7 mouse cellular contexts compared by ENCODE assay signal in genomic region chr7:45896517-45897257, GRCm38 (mm10). TPM values are rescaled to one million over a fixed set of nuclear protein-coding genes. Genes with fewer than 3 reads are reported as not detected.
DNase-seq lines count a peak whose midpoint lies in the region; ATAC-seq lines count a peak whose summit lies in the region.

TSS of gene Syngr4 (minus strand) at chr7:45896714.
TSS of gene Tmem143 (plus strand) at chr7:45896941.

- H3K9ac ChIP-seq in embryonic facial prominence, embryonic 12.5 days = peak within 1 kb of the TSS; percentile 56
- H3K9ac ChIP-seq in limb, embryonic 11.5 days (ENCODE audit: low read length) = peak within 1 kb of the TSS; percentile 58
- peak within 1 kb of the TSS; percentile 65 for H3K9ac ChIP-seq in midbrain, embryonic 14.5 days (replicated peaks; ENCODE audit: low read length)

- peak within 1 kb of the TSS; percentile 81 for H3K4me2 ChIP-seq in embryonic facial prominence, embryonic 12.5 days (replicated peaks)
- H3K4me2 ChIP-seq in limb, embryonic 11.5 days (ENCODE audit: low read depth, severe bottlenecking) = peak within 1 kb of the TSS; percentile 71
- H3K4me2 ChIP-seq in midbrain, embryonic 14.5 days (ENCODE audit: low read length) = peak within 1 kb of the TSS; percentile 81

- 1% methylated on average over 40 of the region's 40 CpGs for WGBS in embryonic facial prominence, embryonic 12.5 days
- 1% methylated on average over 40 of the region's 40 CpGs for WGBS in limb, embryonic 11.5 days
- under 1% methylated on average over 40 of the region's 40 CpGs for WGBS in midbrain, embryonic 14.5 days

- H3K9me3 ChIP-seq in embryonic facial prominence, embryonic 12.5 days = no peaks in the 10 kb centered on the region
- no peaks in the 10 kb centered on the region for H3K9me3 ChIP-seq in limb, embryonic 11.5 days (ENCODE audit: control insufficient read depth, low read length)
- no peaks in the 10 kb centered on the region for H3K9me3 ChIP-seq in midbrain, embryonic 14.5 days (ENCODE audit: control insufficient read depth, low read length)

- peak within 1 kb of the TSS; percentile 53 for H3K4me3 ChIP-seq in embryonic facial prominence, embryonic 12.5 days
- H3K4me3 ChIP-seq in limb, embryonic 11.5 days (ENCODE audit: low read depth, low read length) = peak within 1 kb of the TSS; percentile 32
- peak within 1 kb of the TSS; percentile 49 for H3K4me3 ChIP-seq in midbrain, embryonic 14.5 days (replicated peaks; ENCODE audit: low read depth, low read length)

- no peaks in the 10 kb centered on the region for H3K36me3 ChIP-seq in embryonic facial prominence, embryonic 12.5 days
- H3K36me3 ChIP-seq in limb, embryonic 11.5 days (ENCODE audit: control insufficient read depth, insufficient read depth, low read length) = no peaks in the 10 kb centered on the region
- H3K36me3 ChIP-seq in midbrain, embryonic 14.5 days (ENCODE audit: control insufficient read depth, insufficient read depth, low read length) = no peaks in the 10 kb centered on the region

- H3K4me1 ChIP-seq in embryonic facial prominence, embryonic 12.5 days = peaks cover 8% of the 10 kb centered on the region; the same call in 1 of the 2 replicates
- H3K4me1 ChIP-seq in limb, embryonic 11.5 days (ENCODE audit: control insufficient read depth, insufficient read depth, low read length) = no peaks in the 10 kb centered on the region
- peaks cover 8% of the 10 kb centered on the region for H3K4me1 ChIP-seq in midbrain, embryonic 14.5 days (ENCODE audit: control insufficient read depth, insufficient read depth, low read length)

- peak within 1 kb of the TSS; percentile 75 for H3K27ac ChIP-seq in embryonic facial prominence, embryonic 12.5 days
- no peak within 1 kb of the TSS; the same call in 1 of the 2 replicates for H3K27ac ChIP-seq in limb, embryonic 11.5 days (replicated peaks; ENCODE audit: low read depth, low read length)
- peak within 1 kb of the TSS; percentile 65 for H3K27ac ChIP-seq in midbrain, embryonic 14.5 days (replicated peaks; ENCODE audit: low read depth, low read length)

- no peaks in the 10 kb centered on the region for H3K27me3 ChIP-seq in embryonic facial prominence, embryonic 12.5 days
- H3K27me3 ChIP-seq in limb, embryonic 11.5 days (ENCODE audit: control insufficient read depth, insufficient read depth, low read length) = no peaks in the 10 kb centered on the region
- H3K27me3 ChIP-seq in midbrain, embryonic 14.5 days (ENCODE audit: control insufficient read depth, insufficient read depth, low read length) = no peaks in the 10 kb centered on the region

- ATAC-seq in embryonic facial prominence, embryonic 12.5 days (ENCODE audit: insufficient number of reproducible peaks, insufficient read depth, low FRiP score, low TSS enrichment) = peak; percentile 81
- ATAC-seq in limb, embryonic 11.5 days (ENCODE audit: insufficient number of reproducible peaks, low FRiP score, low TSS enrichment, low read depth) = peak; percentile 83
- peak; percentile 93 for ATAC-seq in midbrain, embryonic 14.5 days (ENCODE audit: low FRiP score, low TSS enrichment)

- peak; percentile 94 for DNase-seq in adrenal gland, postnatal 25 days
- DNase-seq in heart, adult 11 months = peak; percentile 100
- peak; percentile 96 for DNase-seq in kidney, adult 18-20 months
- peak; percentile 96 for DNase-seq in limb, embryonic 11.5 days (ENCODE audit: low spot score)
- DNase-seq in midbrain, embryonic 14.5 days = peak; percentile 100
- DNase-seq in spleen, adult 18-20 months = peak; percentile 93 to 97

RNA-seq across cellular contexts. Expression of gene Syngr4, which starts in this region (rescaled TPM):
- total RNA-seq in adrenal gland, postnatal 25 days (2021) = 0.70 TPM in 1 of 2 replicates, not detected in the other
- 0.33 and 0.82 TPM in 2 replicates for polyA plus RNA-seq in embryonic facial prominence, embryonic 12.5 days (2016; fragmentation: Nextera tagmentation; extraction: Ambion mirVana)
- polyA plus RNA-seq in limb, embryonic 11.5 days (2014; fragmentation: Nextera tagmentation; extraction: Ambion mirVana) = 1.0 and 1.8 TPM in 2 replicates
- not detected in 2 replicates for polyA plus RNA-seq in midbrain, embryonic 14.5 days (2014; fragmentation: Nextera tagmentation; extraction: Ambion mirVana)

RNA-seq across cellular contexts. Expression of gene Tmem143, which starts in this region (rescaled TPM):
- total RNA-seq in adrenal gland, postnatal 25 days (2021) = 53.0 and 61.3 TPM in 2 replicates
- 5.7 and 6.5 TPM in 2 replicates for polyA plus RNA-seq in embryonic facial prominence, embryonic 12.5 days (2016; fragmentation: Nextera tagmentation; extraction: Ambion mirVana)
- polyA plus RNA-seq in limb, embryonic 11.5 days (2014; fragmentation: Nextera tagmentation; extraction: Ambion mirVana) = 3.6 and 4.3 TPM in 2 replicates
- 5.1 and 7.5 TPM in 2 replicates for polyA plus RNA-seq in midbrain, embryonic 14.5 days (2014; fragmentation: Nextera tagmentation; extraction: Ambion mirVana)
